Mouse (Mus musculus): ENCODE data around the gene Piezo1. TPM values are rescaled to one million over a fixed set of nuclear protein-coding genes. Genes with fewer than 3 reads are reported as not detected.

The Piezo1 gene
- polyA plus RNA-seq, 1 experiment from 2014 or later, result 7.0 TPM

- Histone ChIP-seq H3K27ac (replicated peaks) (peak overlapping the region; percentile 80), H3K9me3 (ENCODE audit: control insufficient read depth, low read length) (no peaks in the 10 kb centered on the region), H3K9ac (ENCODE audit: low read length) (no peak overlapping the region), H3K27me3 (ENCODE audit: control insufficient read depth, insufficient read depth, low read length) (no peaks in the 10 kb centered on the region), H3K4me1 (replicated peaks; ENCODE audit: control insufficient read depth, insufficient read depth) (no peaks in the 10 kb centered on the region), H3K4me2 (replicated peaks; ENCODE audit: low read depth) (no peak overlapping the region), H3K36me3 (ENCODE audit: control insufficient read depth, insufficient read depth, low read length) (no peaks in the 10 kb centered on the region), H3K4me3 (ENCODE audit: low read depth, low read length) (no peak overlapping the region)
- DNase-seq (ENCODE audit: low spot score), result no peak
- ATAC-seq (ENCODE audit: low FRiP score, low TSS enrichment), result no peak
- WGBS, result 78% methylated on average over 7 of the region's 7 CpGs
- TF ChIP-seq EP300 (optimal IDR thresholded peaks at IDR 0.05), result no peak
- no peak for TF ChIP-seq CTCF (IDR thresholded peaks at IDR 0.05; ENCODE audit: low read depth)
Observed at GRCm38 (mm10) chr8:122586171-122586570, 35.0 kb upstream of the Piezo1 start.

GRCm38 (mm10) chr8:122585411-122585891, 34.3 kb upstream of the Piezo1 start:
- Histone ChIP-seq H3K9me3 (ENCODE audit: control insufficient read depth, low read length) (no peaks in the 10 kb centered on the region), H3K27ac (replicated peaks) (peak overlapping the region; percentile 80), H3K4me1 (replicated peaks; ENCODE audit: control insufficient read depth, insufficient read depth) (no peaks in the 10 kb centered on the region), H3K4me3 (ENCODE audit: low read depth, low read length) (no peak overlapping the region), H3K27me3 (ENCODE audit: control insufficient read depth, insufficient read depth, low read length) (no peaks in the 10 kb centered on the region), H3K9ac (ENCODE audit: low read length) (no peak overlapping the region), H3K36me3 (ENCODE audit: control insufficient read depth, insufficient read depth, low read length) (no peaks in the 10 kb centered on the region), H3K4me2 (replicated peaks; ENCODE audit: low read depth) (no peak overlapping the region)
- TF ChIP-seq CTCF (IDR thresholded peaks at IDR 0.05; ENCODE audit: low read depth) (no peak), EP300 (optimal IDR thresholded peaks at IDR 0.05) (no peak)
- ATAC-seq (ENCODE audit: low FRiP score, low TSS enrichment) (peak; percentile 70), DNase-seq (ENCODE audit: low spot score) (peak; percentile 75)
- 33% methylated on average over 14 of the region's 14 CpGs for WGBS

DNA sequence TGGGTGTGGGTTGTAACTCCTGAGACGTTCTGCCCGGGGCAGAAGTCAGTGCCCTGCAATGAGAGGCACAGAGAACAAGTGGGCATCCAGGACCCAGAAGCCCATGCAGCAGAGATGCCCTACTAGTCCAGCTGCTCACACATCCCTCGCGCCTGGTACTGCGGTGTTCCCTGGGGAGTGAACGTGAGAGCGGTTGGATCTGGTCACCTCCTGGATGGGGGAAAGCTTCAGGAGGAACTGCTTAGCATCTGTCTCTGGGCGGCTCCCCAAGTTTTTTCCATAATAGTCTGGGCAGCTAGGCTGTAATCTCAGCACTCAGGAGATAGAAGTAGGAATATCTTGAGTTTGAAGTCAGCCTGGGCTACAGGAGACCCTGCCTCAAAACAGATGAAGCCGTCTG, 33.9 kb upstream of the Piezo1 start:
- no peaks in the 10 kb centered on the region for H3K4me1 ChIP-seq (replicated peaks; ENCODE audit: control insufficient read depth, insufficient read depth)
- no peaks in the 10 kb centered on the region for H3K9me3 ChIP-seq (ENCODE audit: control insufficient read depth, low read length)
- peak overlapping the region; percentile 80 for H3K27ac ChIP-seq (replicated peaks)
- H3K4me3 ChIP-seq (ENCODE audit: low read depth, low read length), result no peak overlapping the region
- 78% methylated on average over 9 of the region's 9 CpGs for WGBS
- no peaks in the 10 kb centered on the region for H3K27me3 ChIP-seq (ENCODE audit: control insufficient read depth, insufficient read depth, low read length)
- TF ChIP-seq CTCF (IDR thresholded peaks at IDR 0.05; ENCODE audit: low read depth) (no peak), EP300 (optimal IDR thresholded peaks at IDR 0.05) (no peak)
- ATAC-seq (ENCODE audit: low FRiP score, low TSS enrichment) (no peak), DNase-seq (ENCODE audit: low spot score) (no peak)
- H3K4me2 ChIP-seq (replicated peaks; ENCODE audit: low read depth), result no peak overlapping the region
- no peak overlapping the region for H3K9ac ChIP-seq (ENCODE audit: low read length)
- no peaks in the 10 kb centered on the region for H3K36me3 ChIP-seq (ENCODE audit: control insufficient read depth, insufficient read depth, low read length)

DNA sequence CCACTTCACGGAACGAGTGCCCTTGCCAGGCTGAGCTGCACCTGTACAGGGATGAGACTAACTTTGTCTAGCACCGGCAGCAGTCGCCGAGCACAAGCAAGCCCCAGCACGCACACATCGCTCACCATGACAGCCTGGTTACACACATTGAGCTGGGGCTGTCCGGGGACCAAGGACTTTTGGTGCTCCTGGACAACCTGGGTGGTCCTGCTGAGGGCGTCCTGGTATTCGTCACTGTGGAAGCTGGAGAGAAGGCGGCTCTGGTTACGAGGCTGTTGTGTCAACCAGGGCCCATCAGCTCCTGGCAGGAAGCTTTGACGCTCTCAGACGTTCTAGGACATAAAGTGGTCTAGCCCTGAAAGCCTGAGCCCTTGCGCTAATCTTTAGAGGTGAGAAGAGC, 29.8 kb upstream of the Piezo1 start:
- WGBS, result 23% methylated on average over 14 of the region's 15 CpGs
- DNase-seq (ENCODE audit: low spot score), result no peak

DNA sequence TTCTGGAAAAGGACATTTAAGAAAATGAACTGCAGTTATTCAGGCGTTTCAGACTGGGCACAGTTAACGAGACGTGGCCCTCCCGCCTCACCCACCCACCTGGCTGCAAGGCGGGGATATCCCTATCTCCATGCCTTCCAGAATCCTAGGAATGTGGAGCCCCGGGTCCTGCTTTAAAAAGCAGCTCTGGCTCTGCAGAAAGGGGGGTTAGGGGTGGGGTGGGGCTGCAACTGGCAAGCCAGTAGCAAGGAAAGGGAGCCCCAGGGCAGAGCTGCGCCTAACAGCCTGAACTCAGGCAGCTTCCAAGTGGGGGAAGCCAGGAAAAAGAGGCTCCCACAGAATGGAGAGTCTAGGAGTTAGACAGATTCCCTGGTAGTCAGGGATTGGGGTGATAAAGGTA, 28.1 kb upstream of the Piezo1 start:
- 37% methylated on average over 7 of the region's 7 CpGs for WGBS
- ATAC-seq (ENCODE audit: low FRiP score, low TSS enrichment) (no peak), DNase-seq (ENCODE audit: low spot score) (peak; percentile 40)
- Histone ChIP-seq H3K4me3 (ENCODE audit: low read depth, low read length) (no peak overlapping the region), H3K27me3 (ENCODE audit: control insufficient read depth, insufficient read depth, low read length) (no peaks in the 10 kb centered on the region), H3K36me3 (ENCODE audit: control insufficient read depth, insufficient read depth, low read length) (no peaks in the 10 kb centered on the region), H3K9ac (ENCODE audit: low read length) (no peak overlapping the region), H3K4me2 (replicated peaks; ENCODE audit: low read depth) (no peak overlapping the region), H3K27ac (replicated peaks) (no peak overlapping the region), H3K4me1 (replicated peaks; ENCODE audit: control insufficient read depth, insufficient read depth) (peaks cover 6% of the 10 kb centered on the region; the same call in 1 of the 2 replicates), H3K9me3 (ENCODE audit: control insufficient read depth, low read length) (no peaks in the 10 kb centered on the region)
- TF ChIP-seq EP300 (optimal IDR thresholded peaks at IDR 0.05) (no peak), CTCF (IDR thresholded peaks at IDR 0.05; ENCODE audit: low read depth) (no peak)

More for the DNA sequence above, 29.8 kb upstream of the Piezo1 start:
- Histone ChIP-seq H3K9me3 (ENCODE audit: control insufficient read depth, low read length) (no peaks in the 10 kb centered on the region), H3K36me3 (ENCODE audit: control insufficient read depth, insufficient read depth, low read length) (no peaks in the 10 kb centered on the region), H3K4me1 (replicated peaks; ENCODE audit: control insufficient read depth, insufficient read depth) (peaks cover 3% of the 10 kb centered on the region; the same call in 1 of the 2 replicates), H3K9ac (ENCODE audit: low read length) (no peak overlapping the region), H3K4me3 (ENCODE audit: low read depth, low read length) (no peak overlapping the region), H3K27me3 (ENCODE audit: control insufficient read depth, insufficient read depth, low read length) (no peaks in the 10 kb centered on the region), H3K4me2 (replicated peaks; ENCODE audit: low read depth) (no peak overlapping the region), H3K27ac (replicated peaks) (no peak overlapping the region)
- TF ChIP-seq EP300 (optimal IDR thresholded peaks at IDR 0.05), result no peak
- no peak for TF ChIP-seq CTCF (IDR thresholded peaks at IDR 0.05; ENCODE audit: low read depth)
- ATAC-seq (ENCODE audit: low FRiP score, low TSS enrichment), result no peak

DNA sequence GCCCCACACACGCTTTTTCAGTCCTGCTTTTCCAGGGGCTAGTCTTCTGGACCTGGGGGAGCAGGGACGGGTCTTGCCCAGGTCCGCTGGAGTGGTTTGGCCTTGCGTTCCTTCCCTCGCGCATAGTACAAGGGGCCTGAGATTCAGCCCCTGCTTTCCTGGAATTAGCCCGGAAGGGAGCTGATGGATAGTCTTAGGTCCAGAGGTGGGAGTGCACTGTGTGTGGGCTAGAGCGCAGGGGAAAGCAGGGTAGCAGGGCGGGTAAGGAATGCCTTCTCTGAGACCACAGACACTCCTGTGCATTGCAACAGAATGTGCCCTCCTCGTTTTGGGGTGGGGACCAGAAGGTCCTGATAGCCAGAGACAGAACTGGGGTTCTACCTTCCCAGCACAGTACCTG, 26.0 kb upstream of the Piezo1 start:
- DNase-seq (ENCODE audit: low spot score) (no peak), ATAC-seq (ENCODE audit: low FRiP score, low TSS enrichment) (peak; percentile 11; the same call in 1 of the 2 replicates)
- no peaks in the 10 kb centered on the region for H3K9me3 ChIP-seq (ENCODE audit: control insufficient read depth, low read length)
- H3K36me3 ChIP-seq (ENCODE audit: control insufficient read depth, insufficient read depth, low read length), result peaks cover 2% of the 10 kb centered on the region; the same call in 1 of the 2 replicates
- TF ChIP-seq EP300 (optimal IDR thresholded peaks at IDR 0.05), result no peak
- TF ChIP-seq CTCF (IDR thresholded peaks at IDR 0.05; ENCODE audit: low read depth), result no peak
- 0 out of 2 replicates have a peak overlapping the region, but pooled peaks have one; percentile 23 for H3K9ac ChIP-seq (ENCODE audit: low read length)
- peak overlapping the region; percentile 57 for H3K4me3 ChIP-seq (ENCODE audit: low read depth, low read length)
- peaks cover 6% of the 10 kb centered on the region; the same call in 1 of the 2 replicates for H3K4me1 ChIP-seq (replicated peaks; ENCODE audit: control insufficient read depth, insufficient read depth)
- H3K4me2 ChIP-seq (replicated peaks; ENCODE audit: low read depth), result peak overlapping the region; percentile 69
- whole genome bisulfite sequencing, result 27% methylated on average over 10 of the region's 10 CpGs
- H3K27me3 ChIP-seq (ENCODE audit: control insufficient read depth, insufficient read depth, low read length), result no peaks in the 10 kb centered on the region
- H3K27ac ChIP-seq (replicated peaks), result no peak overlapping the region
